Mouse (Mus musculus) forebrain, embryonic 12.5 days (tissue): ENCODE results near the gene Zfp697. TPM values are rescaled to one million over a fixed set of nuclear protein-coding genes. Genes with fewer than 3 reads are reported as not detected.
"Not testable (repeated sequence)": the region's sequence is repeated elsewhere in the genome, so short reads cannot be mapped to it uniquely, and the experiment has no call there.

Source experiments
- ATAC-seq: fragments of 200-750 bp; cut with Nextera tagmentation; 2 replicates; pipeline ENCODE4 v1.8.0; 2017; ENCODE audit warnings: moderate TSS enrichment; ENCODE audit not compliant: low FRiP score
- H3K27ac ChIP-seq: fragments of 300-500 bp; sonication (generic); 2 replicates; pipeline ENCODE4 v1.5.1; 2016; ENCODE audit warnings: mild to moderate bottlenecking
- H3K27me3 ChIP-seq: fragments of 300-500 bp; sonication (generic); 2 replicates; pipeline ENCODE4 v1.6.1; 2016; ENCODE audit warnings: mild to moderate bottlenecking
- H3K36me3 ChIP-seq: fragments of 300-500 bp; sonication (generic); replicated peaks from 2 replicates; pipeline ENCODE4 v1.6.1; 2016; ENCODE audit warnings: mild to moderate bottlenecking
- H3K4me1 ChIP-seq: fragments of 300-500 bp; sonication (generic); 2 replicates; pipeline ENCODE4 v1.6.1; 2016
- H3K4me2 ChIP-seq: fragments of 300-500 bp; sonication (generic); 2 replicates; pipeline ENCODE4 v1.6.1; 2016; ENCODE audit warnings: mild to moderate bottlenecking, moderate library complexity
- H3K4me3 ChIP-seq: fragments of 300-500 bp; sonication (generic); replicated peaks from 2 replicates; pipeline ENCODE4 v1.5.1; 2016; ENCODE audit warnings: mild to moderate bottlenecking
- H3K9ac ChIP-seq: fragments of 300-500 bp; sonication (generic); 2 replicates; pipeline ENCODE4 v1.6.1; 2016; ENCODE audit warnings: mild to moderate bottlenecking
- H3K9me3 ChIP-seq: fragments of 300-500 bp; sonication (generic); 2 replicates; pipeline ENCODE4 v1.6.1; 2016
- WGBS: fragments of 180-500 bp; shearing (Covaris S2); methylation state at CpG from one replicate; pipeline ENCODE4 v1.1.7; 2016; 5-methylcytosine and 5-hydroxymethylcytosine counted together
- polyA plus RNA-seq: library from polyadenylated mRNA; unstranded; fragments of >200 nt; fragmentation: Nextera tagmentation; extraction: Ambion mirVana; gene quantifications from 2 replicates; pipeline ENCODE4 v1.2.1, GENCODE M21; 2016

Gene Zfp697
- polyA plus RNA-seq: 8.8 and 9.8 TPM in 2 replicates

- H3K9me3 ChIP-seq: no peaks in the 10 kb centered on the region
- H3K27me3 ChIP-seq: no peaks in the 10 kb centered on the region
- no peaks in the 10 kb centered on the region for H3K36me3 ChIP-seq
- 0% methylated on average over 42 of the region's 42 CpGs for WGBS
- H3K4me1 ChIP-seq: peaks cover 21% of the 10 kb centered on the region
- H3K4me3 ChIP-seq: peak within 1 kb of the TSS; percentile 83
- H3K4me2 ChIP-seq: peak within 1 kb of the TSS; percentile 89
- ATAC-seq: peak; percentile 94
- peak within 1 kb of the TSS; percentile 85 for H3K27ac ChIP-seq
- H3K9ac ChIP-seq: peak within 1 kb of the TSS; percentile 86
Observed at GRCm38 (mm10) chr3:98382246-98382939, at the start of gene Zfp697. Gene Zfp697, plus strand, starts transcription at chr3:98382461.

- H3K9ac ChIP-seq: no peak overlapping the region
- no peak overlapping the region for H3K27ac ChIP-seq
- no peaks in the 10 kb centered on the region for H3K27me3 ChIP-seq
- H3K9me3 ChIP-seq: no peaks in the 10 kb centered on the region
- H3K4me3 ChIP-seq: no peak overlapping the region
- ATAC-seq: no peak
- WGBS: 79% methylated on average over 2 of the region's 2 CpGs
- peaks cover 47% of the 10 kb centered on the region for H3K36me3 ChIP-seq
- H3K4me2 ChIP-seq: no peak overlapping the region
- peaks cover 33% of the 10 kb centered on the region for H3K4me1 ChIP-seq
Observed at GRCm38 (mm10) chr3:98334010-98334409, 48.3 kb upstream of the Zfp697 start.

- Histone ChIP-seq H3K27ac (no peak overlapping the region), H3K4me1 (peaks cover 33% of the 10 kb centered on the region), H3K9ac (no peak overlapping the region), H3K36me3 (peaks cover 40% of the 10 kb centered on the region), H3K27me3 (no peaks in the 10 kb centered on the region), H3K4me3 (no peak overlapping the region), H3K9me3 (no peaks in the 10 kb centered on the region), H3K4me2 (no peak overlapping the region)
- no peak for ATAC-seq
Observed at GRCm38 (mm10) chr3:98335331-98335730, 46.9 kb upstream of the Zfp697 start.

GRCm38 (mm10) chr3:98335886-98336285, 46.4 kb upstream of the Zfp697 start:
- Histone ChIP-seq H3K27me3 (no peaks in the 10 kb centered on the region), H3K9me3 (no peaks in the 10 kb centered on the region), H3K9ac (no peak overlapping the region), H3K4me1 (peaks cover 33% of the 10 kb centered on the region), H3K4me2 (no peak overlapping the region; the same call in 1 of the 2 replicates), H3K36me3 (peaks cover 39% of the 10 kb centered on the region), H3K4me3 (no peak overlapping the region), H3K27ac (no peak overlapping the region)
- no peak for ATAC-seq
- WGBS: 83% methylated on average over 7 of the region's 7 CpGs

GRCm38 (mm10) chr3:98336661-98337654, 45.3 kb upstream of the Zfp697 start:
- Histone ChIP-seq H3K4me1 (peaks cover 33% of the 10 kb centered on the region), H3K27ac (0 out of 2 replicates have a peak overlapping the region, but pooled peaks have one; percentile 36), H3K27me3 (no peaks in the 10 kb centered on the region), H3K36me3 (peaks cover 28% of the 10 kb centered on the region), H3K4me3 (0 out of 2 replicates have a peak overlapping the region, but pooled peaks have one; percentile 61), H3K9ac (no peak overlapping the region), H3K9me3 (no peaks in the 10 kb centered on the region), H3K4me2 (peak overlapping the region; percentile 76)
- ATAC-seq: no peak
- 75% methylated on average over 22 of the region's 22 CpGs for WGBS

GRCm38 (mm10) chr3:98338584-98339041, 43.6 kb upstream of the Zfp697 start:
- no peak overlapping the region for H3K27ac ChIP-seq
- H3K36me3 ChIP-seq: peaks cover 13% of the 10 kb centered on the region
- 2% methylated on average over 15 of the region's 15 CpGs for WGBS
- no peaks in the 10 kb centered on the region for H3K9me3 ChIP-seq
- peak overlapping the region; percentile 76 for H3K4me2 ChIP-seq
- peak; percentile 46; the same call in 1 of the 2 replicates for ATAC-seq
- H3K4me3 ChIP-seq: peak overlapping the region; percentile 61
- peaks cover 33% of the 10 kb centered on the region for H3K4me1 ChIP-seq
- H3K9ac ChIP-seq: peak overlapping the region; percentile 79
- no peaks in the 10 kb centered on the region for H3K27me3 ChIP-seq

- H3K9me3 ChIP-seq: no peaks in the 10 kb centered on the region
- peaks cover 33% of the 10 kb centered on the region for H3K4me1 ChIP-seq
- H3K27me3 ChIP-seq: no peaks in the 10 kb centered on the region
- ATAC-seq: peak; percentile 72
- peak overlapping the region; percentile 62 for H3K27ac ChIP-seq
- 0% methylated on average over 46 of the region's 46 CpGs for WGBS
- peak overlapping the region; percentile 79 for H3K9ac ChIP-seq
- H3K4me2 ChIP-seq: peak overlapping the region; percentile 76
- peak overlapping the region; percentile 61 for H3K4me3 ChIP-seq
- H3K36me3 ChIP-seq: peaks cover 8% of the 10 kb centered on the region
Observed at GRCm38 (mm10) chr3:98339097-98339705, 43.1 kb upstream of the Zfp697 start.

GRCm38 (mm10) chr3:98339706-98340109, 42.6 kb upstream of the Zfp697 start, which contains the start of gene Phgdh:
Gene Phgdh, minus strand, starts transcription at chr3:98339990.
- Histone ChIP-seq H3K4me2 (peak within 1 kb of the TSS; percentile 76), H3K27ac (peak within 1 kb of the TSS; percentile 62), H3K4me1 (peaks cover 33% of the 10 kb centered on the region), H3K9ac (peak within 1 kb of the TSS; percentile 79), H3K4me3 (peak within 1 kb of the TSS; percentile 61)
- ATAC-seq: peak; percentile 86
- not testable (repeated sequence) for H3K36me3 ChIP-seq, H3K27me3 ChIP-seq, H3K9me3 ChIP-seq
- under 1% methylated on average over 10 of the region's 10 CpGs for WGBS

GRCm38 (mm10) chr3:98340818-98341594, 41.3 kb upstream of the Zfp697 start:
- no peak overlapping the region for H3K4me2 ChIP-seq
- ATAC-seq: no peak
- no peaks in the 10 kb centered on the region for H3K36me3 ChIP-seq
- H3K4me1 ChIP-seq: peaks cover 28% of the 10 kb centered on the region
- no peaks in the 10 kb centered on the region for H3K9me3 ChIP-seq
- no peak overlapping the region for H3K9ac ChIP-seq
- WGBS: 88% methylated on average over 17 of the region's 17 CpGs
- H3K4me3 ChIP-seq: no peak overlapping the region
- H3K27me3 ChIP-seq: no peaks in the 10 kb centered on the region
- H3K27ac ChIP-seq: no peak overlapping the region

GRCm38 (mm10) chr3:98343235-98343634, 39.0 kb upstream of the Zfp697 start:
- no peak for ATAC-seq

GRCm38 (mm10) chr3:98348106-98348505, 34.2 kb upstream of the Zfp697 start:
- Histone ChIP-seq H3K27me3 (no peaks in the 10 kb centered on the region), H3K9ac (no peak overlapping the region), H3K27ac (no peak overlapping the region), H3K9me3 (no peaks in the 10 kb centered on the region), H3K4me2 (no peak overlapping the region), H3K4me1 (peaks cover 8% of the 10 kb centered on the region), H3K4me3 (no peak overlapping the region), H3K36me3 (no peaks in the 10 kb centered on the region)
- no peak for ATAC-seq
- WGBS: 88% methylated on average over 6 of the region's 6 CpGs

More at GRCm38 (mm10) chr3:98343235-98343634, 39.0 kb upstream of the Zfp697 start:
- Histone ChIP-seq H3K27ac (no peak overlapping the region), H3K4me2 (no peak overlapping the region), H3K36me3 (no peaks in the 10 kb centered on the region), H3K4me3 (no peak overlapping the region), H3K9ac (no peak overlapping the region), H3K4me1 (peaks cover 6% of the 10 kb centered on the region), H3K27me3 (no peaks in the 10 kb centered on the region), H3K9me3 (no peaks in the 10 kb centered on the region)
- 89% methylated on average over 3 of the region's 3 CpGs for WGBS
